Mouse (Mus musculus): ENCODE measurements around the gene Ndufv3. TPM values are rescaled to one million over a fixed set of nuclear protein-coding genes. Genes with fewer than 3 reads are reported as not detected.
A peak's percentile ranks its signal among the peaks of the same experiment; 100 is the strongest.

Gene Ndufv3
- polyA plus RNA-seq, 1 experiment from 2014 or later: 214 TPM

GRCm38 (mm10) chr17:31563632-31564014 is 43.7 kb downstream of the Ndufv3 start:
- no peak for ATAC-seq
- Histone ChIP-seq H3K36me3 (peaks cover 4% of the 10 kb centered on the region; the same call in 1 of the 2 replicates), H3K4me2 (peak overlapping the region; percentile 85), H3K27ac (peak overlapping the region; percentile 96), H3K9ac (peak overlapping the region; percentile 77), H3K9me3 (replicated peaks) (no peaks in the 10 kb centered on the region), H3K4me1 (peaks cover 38% of the 10 kb centered on the region), H3K4me3 (peak overlapping the region; percentile 58), H3K27me3 (replicated peaks) (no peaks in the 10 kb centered on the region)
- 12% methylated on average over 12 of the region's 12 CpGs for WGBS (ENCODE audit: insufficient replicate concordance)

- no peaks in the 10 kb centered on the region for H3K27me3 ChIP-seq (replicated peaks)
- peak within 1 kb of the TSS; percentile 84 for H3K4me3 ChIP-seq
- WGBS (ENCODE audit: insufficient replicate concordance): under 1% methylated on average over 51 of the region's 72 CpGs
- H3K36me3 ChIP-seq: peaks cover 4% of the 10 kb centered on the region; the same call in 1 of the 2 replicates
- peaks cover 44% of the 10 kb centered on the region for H3K4me1 ChIP-seq
- H3K27ac ChIP-seq: peak within 1 kb of the TSS; percentile 96
- peak; percentile 90 for ATAC-seq
- H3K9me3 ChIP-seq (replicated peaks): no peaks in the 10 kb centered on the region
- peak within 1 kb of the TSS; percentile 92 for H3K9ac ChIP-seq
- peak within 1 kb of the TSS; percentile 92 for H3K4me2 ChIP-seq
Observed at GRCm38 (mm10) chr17:31564015-31564857, 44.3 kb downstream of the Ndufv3 start, which contains the start of gene Pknox1. Gene Pknox1, plus strand, starts transcription at chr17:31564734.

GRCm38 (mm10) chr17:31564858-31565140 is 44.9 kb downstream of the Ndufv3 start:
- no peaks in the 10 kb centered on the region for H3K9me3 ChIP-seq (replicated peaks)
- H3K27me3 ChIP-seq (replicated peaks): no peaks in the 10 kb centered on the region
- peak overlapping the region; percentile 96 for H3K27ac ChIP-seq
- peaks cover 48% of the 10 kb centered on the region for H3K4me1 ChIP-seq
- 0% methylated on average over 36 of the region's 44 CpGs for WGBS (ENCODE audit: insufficient replicate concordance)
- H3K4me2 ChIP-seq: peak overlapping the region; percentile 92
- H3K4me3 ChIP-seq: peak overlapping the region; percentile 84
- H3K36me3 ChIP-seq: peaks cover 6% of the 10 kb centered on the region; the same call in 1 of the 2 replicates
- no peak for ATAC-seq
- peak overlapping the region; percentile 92 for H3K9ac ChIP-seq

- peak overlapping the region; percentile 96 for H3K27ac ChIP-seq
- H3K4me1 ChIP-seq: peaks cover 50% of the 10 kb centered on the region
- peak; percentile 22 for ATAC-seq
- H3K9ac ChIP-seq: peak overlapping the region; percentile 92
- 1% methylated on average over 85 of the region's 88 CpGs for WGBS (ENCODE audit: insufficient replicate concordance)
- H3K9me3 ChIP-seq (replicated peaks): no peaks in the 10 kb centered on the region
- peaks cover 6% of the 10 kb centered on the region; the same call in 1 of the 2 replicates for H3K36me3 ChIP-seq
- H3K27me3 ChIP-seq (replicated peaks): no peaks in the 10 kb centered on the region
- peak overlapping the region; percentile 84 for H3K4me3 ChIP-seq
- H3K4me2 ChIP-seq: peak overlapping the region; percentile 92
Observed at GRCm38 (mm10) chr17:31565141-31566056, 45.5 kb downstream of the Ndufv3 start.

- H3K4me2 ChIP-seq: peak overlapping the region; percentile 92
- peaks cover 6% of the 10 kb centered on the region; the same call in 1 of the 2 replicates for H3K36me3 ChIP-seq
- H3K9me3 ChIP-seq (replicated peaks): no peaks in the 10 kb centered on the region
- H3K9ac ChIP-seq: peak overlapping the region; percentile 92
- peak overlapping the region; percentile 84 for H3K4me3 ChIP-seq
- no peak for ATAC-seq
- no peaks in the 10 kb centered on the region for H3K27me3 ChIP-seq (replicated peaks)
- H3K4me1 ChIP-seq: peaks cover 58% of the 10 kb centered on the region
- H3K27ac ChIP-seq: peak overlapping the region; percentile 34; the same call in 1 of the 2 replicates
- WGBS (ENCODE audit: insufficient replicate concordance): 72% methylated on average over 6 of the region's 6 CpGs
Observed at GRCm38 (mm10) chr17:31566276-31566675, 46.4 kb downstream of the Ndufv3 start.

- ATAC-seq: no peak
- H3K9ac ChIP-seq: no peak overlapping the region
- 82% methylated on average over 1 of the region's 1 CpGs for WGBS (ENCODE audit: insufficient replicate concordance)
Observed at GRCm38 (mm10) chr17:31569756-31570155, 49.8 kb downstream of the Ndufv3 start.

GRCm38 (mm10) chr17:31570321-31570925 is 50.5 kb downstream of the Ndufv3 start:
- no peaks in the 10 kb centered on the region for H3K27me3 ChIP-seq (replicated peaks)
- no peak overlapping the region for H3K4me3 ChIP-seq
- no peak overlapping the region for H3K4me2 ChIP-seq
- H3K36me3 ChIP-seq: peaks cover 6% of the 10 kb centered on the region; the same call in 1 of the 2 replicates
- ATAC-seq: peak; percentile 69; the same call in 1 of the 2 replicates
- WGBS (ENCODE audit: insufficient replicate concordance): 78% methylated on average over 9 of the region's 9 CpGs
- no peaks in the 10 kb centered on the region for H3K9me3 ChIP-seq (replicated peaks)
- no peak overlapping the region for H3K27ac ChIP-seq
- peaks cover 58% of the 10 kb centered on the region for H3K4me1 ChIP-seq
- H3K9ac ChIP-seq: no peak overlapping the region

More at GRCm38 (mm10) chr17:31569756-31570155, 49.8 kb downstream of the Ndufv3 start:
- Histone ChIP-seq H3K27ac (no peak overlapping the region), H3K4me1 (peaks cover 56% of the 10 kb centered on the region), H3K27me3 (replicated peaks) (no peaks in the 10 kb centered on the region), H3K36me3 (peaks cover 6% of the 10 kb centered on the region; the same call in 1 of the 2 replicates), H3K9me3 (replicated peaks) (no peaks in the 10 kb centered on the region), H3K4me3 (no peak overlapping the region), H3K4me2 (no peak overlapping the region)

GRCm38 (mm10) chr17:31571689-31572088 is 51.8 kb downstream of the Ndufv3 start:
- Histone ChIP-seq H3K4me3 (no peak overlapping the region), H3K4me2 (no peak overlapping the region), H3K36me3 (peaks cover 8% of the 10 kb centered on the region), H3K27ac (no peak overlapping the region), H3K27me3 (replicated peaks) (no peaks in the 10 kb centered on the region), H3K4me1 (peaks cover 54% of the 10 kb centered on the region), H3K9ac (no peak overlapping the region), H3K9me3 (replicated peaks) (no peaks in the 10 kb centered on the region)
- ATAC-seq: no peak
- WGBS (ENCODE audit: insufficient replicate concordance): 85% methylated on average over 5 of the region's 5 CpGs

- Histone ChIP-seq H3K9me3 (replicated peaks) (no peaks in the 10 kb centered on the region), H3K4me3 (no peak overlapping the region), H3K36me3 (peaks cover 2% of the 10 kb centered on the region; the same call in 1 of the 2 replicates), H3K9ac (no peak overlapping the region), H3K27ac (no peak overlapping the region), H3K27me3 (replicated peaks) (no peaks in the 10 kb centered on the region), H3K4me2 (no peak overlapping the region), H3K4me1 (peaks cover 31% of the 10 kb centered on the region)
- WGBS (ENCODE audit: insufficient replicate concordance): 53% methylated on average over 7 of the region's 7 CpGs
- ATAC-seq: no peak
Observed at GRCm38 (mm10) chr17:31574662-31575061, 54.7 kb downstream of the Ndufv3 start.

GRCm38 (mm10) chr17:31576394-31577175 is 56.7 kb downstream of the Ndufv3 start:
- ATAC-seq: no peak

GRCm38 (mm10) chr17:31580344-31580743 is 60.4 kb downstream of the Ndufv3 start:
- no peak for ATAC-seq
- Histone ChIP-seq H3K9ac (no peak overlapping the region), H3K4me2 (no peak overlapping the region), H3K27ac (no peak overlapping the region), H3K27me3 (replicated peaks) (no peaks in the 10 kb centered on the region), H3K9me3 (replicated peaks) (no peaks in the 10 kb centered on the region), H3K36me3 (peaks cover 21% of the 10 kb centered on the region), H3K4me1 (0 out of 2 replicates have a peak, but pooled peaks cover 14% of the 10 kb centered on the region), H3K4me3 (no peak overlapping the region)
- 67% methylated on average over 3 of the region's 3 CpGs for WGBS (ENCODE audit: insufficient replicate concordance)

More at GRCm38 (mm10) chr17:31576394-31577175, 56.7 kb downstream of the Ndufv3 start:
- no peak overlapping the region for H3K9ac ChIP-seq
- no peaks in the 10 kb centered on the region for H3K9me3 ChIP-seq (replicated peaks)
- no peak overlapping the region for H3K4me2 ChIP-seq
- H3K4me3 ChIP-seq: no peak overlapping the region
- H3K36me3 ChIP-seq: peaks cover 2% of the 10 kb centered on the region; the same call in 1 of the 2 replicates
- H3K4me1 ChIP-seq: peaks cover 21% of the 10 kb centered on the region; the same call in 1 of the 2 replicates
- no peaks in the 10 kb centered on the region for H3K27me3 ChIP-seq (replicated peaks)
- 72% methylated on average over 10 of the region's 10 CpGs for WGBS (ENCODE audit: insufficient replicate concordance)
- no peak overlapping the region for H3K27ac ChIP-seq
